Mouse (Mus musculus) C2C12 (cell line): ENCODE data around the gene Krt13.

Experiments used
- CTCF ChIP-seq: IDR thresholded peaks from one replicate; pipeline ENCODE4 v1.5.1; 2011; ENCODE audit not compliant: control insufficient read depth, insufficient read depth, insufficient read length
- USF1 ChIP-seq: IDR thresholded peaks from one replicate; pipeline ENCODE4 v1.6.1; 2011; ENCODE audit warnings: low read depth, mild to moderate bottlenecking, control low read depth, moderate library complexity

- no peak for TF ChIP-seq USF1
- TF ChIP-seq CTCF: no peak
These were observed 3.5 kb upstream of the Krt13 start for GRCm38 (mm10) chr11:100124901-100125300.
